Mouse (Mus musculus) induced T-regulatory cell, adult 2 months (primary cell): ENCODE data around the gene Atg9a.

Experiments
- DNase-seq: peaks from one replicate; pipeline ENCODE4 v3.0.0-alpha.2; 2012; ENCODE audit warnings: low read depth

Atg9a gene

DNA sequence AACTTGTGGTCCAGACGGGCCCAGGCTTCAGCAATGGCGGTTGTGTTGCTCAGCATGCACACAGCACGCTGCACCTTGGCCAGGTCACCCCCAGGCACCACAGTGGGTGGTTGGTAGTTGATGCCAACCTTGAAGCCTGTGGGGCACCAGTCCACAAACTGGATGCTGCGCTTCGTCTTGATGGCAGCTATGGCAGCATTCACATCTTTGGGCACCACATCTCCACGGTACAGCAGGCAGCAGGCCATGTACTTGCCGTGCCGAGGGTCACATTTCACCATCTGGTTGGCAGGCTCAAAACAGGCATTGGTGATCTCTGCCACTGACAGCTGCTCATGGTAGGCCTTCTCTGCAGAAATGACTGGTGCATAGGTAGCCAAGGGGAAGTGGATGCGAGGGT is 23.8 kb upstream of the Atg9a start:
- DNase-seq: no peak

DNA sequence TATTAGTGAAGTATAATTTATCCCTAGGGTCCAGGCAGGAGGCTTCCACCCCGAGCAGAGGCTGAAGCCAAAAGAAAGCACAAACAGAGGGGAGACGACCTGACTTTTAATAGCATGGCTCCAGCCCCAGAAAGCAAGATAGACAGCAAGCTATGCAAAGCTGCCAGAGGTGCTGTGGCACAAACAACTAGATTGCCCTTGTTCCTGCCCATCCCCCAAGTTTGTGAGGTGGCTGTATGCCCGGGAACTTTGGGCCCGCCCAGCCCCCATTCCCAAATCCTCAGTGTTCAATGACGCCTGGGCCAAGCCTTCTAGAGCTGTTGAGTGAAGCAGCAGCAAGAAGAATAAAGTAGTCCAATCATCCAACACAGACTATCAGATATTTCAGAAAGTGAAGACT is 22.9 kb upstream of the Atg9a start:
- DNase-seq: no peak

DNA sequence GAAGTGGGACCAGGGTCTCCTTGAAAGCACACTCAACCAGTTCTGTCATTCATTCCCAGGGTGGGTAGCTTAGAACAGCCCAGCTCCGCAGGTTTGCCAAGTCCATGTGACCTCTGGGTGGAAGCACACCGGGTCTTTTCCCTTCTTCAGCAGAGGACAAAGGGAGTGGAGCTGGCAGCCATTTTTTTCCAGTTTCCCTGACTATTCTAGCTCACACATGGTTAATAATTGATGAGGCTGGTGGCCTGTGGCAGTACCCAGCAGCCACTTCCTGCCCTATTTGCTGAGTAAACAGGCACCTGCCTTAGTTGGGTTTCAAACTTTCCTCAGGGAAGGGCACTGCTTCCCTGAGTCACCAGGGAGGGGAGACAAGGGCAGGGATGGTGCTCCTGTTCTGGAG is 22.4 kb upstream of the Atg9a start:
- no peak for DNase-seq

DNA sequence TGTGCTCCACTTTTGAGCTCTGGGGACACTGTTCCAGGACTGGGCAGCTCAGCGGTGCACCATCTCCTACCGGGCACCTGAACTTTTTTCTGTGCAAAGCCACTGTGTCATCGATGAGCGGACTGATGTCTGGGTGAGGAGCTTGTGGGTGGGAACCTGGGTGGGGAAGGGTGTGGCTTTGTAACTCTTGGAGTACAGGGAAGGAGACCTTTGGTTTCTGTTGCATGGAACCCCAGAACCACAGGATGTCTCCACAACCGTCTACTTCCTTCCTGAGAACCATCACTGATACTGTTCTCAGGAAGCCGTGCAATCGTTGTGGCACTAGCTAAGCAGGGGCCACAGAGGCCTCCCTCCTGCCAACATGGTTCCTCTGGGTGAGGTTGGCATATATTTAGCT is 21.1 kb upstream of the Atg9a start:
- DNase-seq: peak; percentile 62

DNA sequence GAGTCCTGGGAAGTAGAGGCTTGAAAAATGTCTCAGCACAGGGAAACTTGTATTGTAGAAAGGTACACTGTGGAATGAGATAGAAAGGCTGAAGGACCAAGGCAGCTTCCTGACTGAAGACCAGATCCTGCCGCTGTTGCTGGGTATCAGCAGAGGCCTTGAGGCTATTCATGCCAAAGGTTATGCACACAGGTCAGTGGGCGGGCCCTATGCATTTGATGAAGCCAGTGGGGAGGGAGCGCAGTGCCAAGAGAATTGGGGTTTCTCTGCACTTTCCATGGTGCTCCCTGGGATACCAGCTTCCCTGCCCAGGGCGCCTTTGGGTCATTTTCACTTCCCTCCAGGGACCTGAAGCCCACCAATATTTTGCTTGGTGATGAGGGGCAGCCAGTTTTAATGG is 20.5 kb upstream of the Atg9a start:
- DNase-seq: no peak

DNA sequence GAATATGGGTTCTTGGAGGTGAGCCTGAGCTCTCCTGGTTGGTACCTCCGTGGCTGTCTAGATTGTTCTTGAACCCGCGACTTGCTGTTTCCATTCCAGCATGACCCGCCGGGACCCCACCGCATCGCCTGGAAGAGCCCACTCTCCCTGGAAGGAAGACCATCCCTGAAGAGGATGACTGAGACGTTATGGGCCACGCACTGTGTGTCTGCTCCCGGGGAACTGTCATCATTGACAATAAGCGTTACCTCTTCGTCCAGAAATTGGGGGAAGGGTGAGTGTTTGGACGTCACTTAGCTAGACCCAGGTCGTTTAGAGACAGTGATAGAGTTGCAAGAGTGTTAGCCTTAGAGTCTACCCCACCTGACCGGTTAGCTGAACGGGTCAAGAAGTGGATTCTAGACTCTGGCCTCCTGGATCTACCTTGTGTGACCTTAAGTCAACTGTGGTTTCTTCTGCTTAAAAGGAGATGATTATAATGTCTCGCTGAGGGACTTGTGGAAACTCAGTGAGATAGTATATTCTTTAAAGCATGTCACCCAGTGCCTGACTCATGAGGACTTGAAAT is 19.2 kb upstream of the Atg9a start:
- no peak for DNase-seq

DNA sequence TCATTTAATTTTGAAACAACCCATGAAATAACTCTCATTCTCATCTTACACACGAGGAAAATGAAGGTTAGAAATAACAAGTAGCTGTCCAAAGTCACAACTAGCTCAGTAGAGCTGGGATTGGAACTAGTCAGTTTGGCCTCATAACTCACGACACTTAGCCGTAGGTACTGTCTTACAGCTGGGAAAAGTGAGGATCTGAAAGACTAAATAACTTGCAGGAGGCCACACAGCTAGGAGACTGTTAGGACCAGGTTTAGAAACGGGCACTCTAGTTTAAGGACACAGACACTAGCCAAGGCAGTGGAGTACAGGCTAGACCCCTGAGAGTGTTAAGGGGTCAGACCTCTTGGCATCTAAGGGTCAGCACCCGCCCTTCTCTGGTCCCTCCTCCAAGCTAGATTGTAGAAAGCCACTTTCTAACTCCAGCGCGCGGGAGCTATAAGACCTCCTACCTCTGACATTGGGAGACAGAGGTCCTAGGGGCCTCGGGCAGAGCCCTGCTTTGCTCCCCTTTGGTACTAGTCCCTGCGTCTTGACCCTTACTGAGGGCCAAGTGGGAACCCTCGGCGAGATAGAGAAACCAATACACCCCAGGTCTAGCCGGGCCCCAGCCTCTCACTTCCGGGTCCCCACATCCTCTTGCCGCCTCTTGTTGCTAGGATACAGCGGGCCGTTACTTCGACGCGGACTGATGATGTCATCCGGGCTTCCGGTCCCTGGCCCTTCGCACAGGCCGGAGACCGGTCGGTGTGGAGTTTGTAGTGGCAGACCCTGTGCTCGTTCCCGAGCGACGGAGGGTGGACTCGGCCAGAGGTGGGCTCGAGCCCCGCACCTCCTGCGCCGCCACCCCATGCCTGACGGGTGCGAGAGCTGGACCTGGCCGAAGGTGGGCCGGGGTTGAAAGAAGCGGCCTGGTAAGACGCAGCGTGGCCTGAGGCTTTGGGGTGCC is 18.4 kb upstream of the Atg9a start, which contains the start of the genes Glb1l and Stk16:
Glb1l (minus strand) TSS at position 678 of the 952 bp plus-strand sequence.
Stk16 (plus strand) TSS at position 703 of the 952 bp plus-strand sequence.
- peak; percentile 98 for DNase-seq

DNA sequence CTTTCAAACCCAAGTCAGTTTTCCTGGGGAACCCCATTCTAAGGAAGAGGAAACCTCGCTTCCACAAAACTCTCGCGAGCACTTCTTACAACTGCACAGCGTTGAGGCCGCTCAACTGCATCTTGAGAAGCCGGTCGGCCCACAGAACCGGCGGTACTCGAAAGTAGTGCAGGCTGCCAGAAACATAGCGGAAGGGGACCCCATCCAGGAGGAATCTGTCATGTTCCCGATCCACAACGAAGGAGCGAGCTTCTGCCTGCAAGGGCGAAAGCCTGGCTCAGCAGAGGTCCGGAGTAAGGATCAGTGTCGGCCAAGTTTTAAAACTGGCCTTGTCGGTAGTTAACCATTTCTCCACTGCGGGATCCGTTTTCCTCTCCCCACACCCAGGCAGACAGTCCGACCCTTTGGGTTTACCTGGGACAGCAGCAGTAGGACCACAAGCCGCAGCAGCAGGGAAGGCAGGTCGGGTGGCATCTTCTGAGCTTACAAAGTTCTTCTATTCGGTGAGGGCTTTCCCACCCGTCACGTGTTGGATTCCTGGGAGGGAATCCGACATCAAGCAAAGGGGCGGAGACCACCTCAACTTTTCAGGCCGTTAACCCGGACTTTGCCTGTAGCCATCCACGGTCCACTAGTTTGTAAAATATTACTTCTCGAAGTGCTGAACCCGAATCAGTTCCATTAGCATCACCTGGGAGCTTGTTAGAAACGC is 17.1 kb upstream of the Atg9a start:
- peak; percentile 54 for DNase-seq

DNA sequence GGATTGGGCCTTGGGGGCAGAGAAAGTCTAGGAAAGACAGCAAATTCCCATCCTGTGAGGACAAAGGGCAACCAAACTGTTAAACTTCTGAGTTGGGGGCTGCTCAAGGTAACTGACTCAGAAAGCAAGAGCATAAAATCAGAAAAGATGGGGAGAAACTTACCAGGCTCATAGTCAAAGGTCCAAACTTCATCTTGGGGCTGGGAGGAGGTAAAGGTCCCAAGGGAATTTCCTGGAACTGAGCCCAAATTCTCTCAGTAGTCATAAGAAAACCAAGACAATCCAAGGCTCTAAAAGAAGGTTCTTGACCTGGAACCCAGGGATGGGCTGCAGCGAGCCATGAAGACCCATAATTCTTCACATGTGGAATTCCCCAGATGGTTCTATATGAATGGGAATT is 9.2 kb upstream of the Atg9a start:
- no peak for DNase-seq

DNA sequence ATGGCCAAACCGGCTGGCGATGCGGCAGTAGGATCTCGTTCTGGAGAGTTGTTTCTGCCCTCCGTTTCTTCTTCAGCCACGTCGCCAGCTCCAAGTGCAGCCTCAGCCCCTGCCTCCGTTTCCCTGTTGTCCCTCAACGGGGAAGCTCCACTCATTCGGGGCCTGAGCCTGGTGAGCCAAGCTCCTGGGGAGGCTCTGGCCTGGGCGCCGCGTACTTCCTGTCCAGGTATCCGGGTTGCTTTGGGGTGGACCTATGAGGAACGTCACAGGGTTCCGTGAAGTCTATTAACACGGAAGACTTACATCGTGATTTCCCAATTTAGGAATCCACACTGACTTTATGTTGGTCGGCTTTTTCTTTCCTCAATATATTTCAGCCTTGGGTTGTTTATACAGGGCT is 456 bp upstream of the Atg9a start:
- DNase-seq: peak; percentile 75

DNA sequence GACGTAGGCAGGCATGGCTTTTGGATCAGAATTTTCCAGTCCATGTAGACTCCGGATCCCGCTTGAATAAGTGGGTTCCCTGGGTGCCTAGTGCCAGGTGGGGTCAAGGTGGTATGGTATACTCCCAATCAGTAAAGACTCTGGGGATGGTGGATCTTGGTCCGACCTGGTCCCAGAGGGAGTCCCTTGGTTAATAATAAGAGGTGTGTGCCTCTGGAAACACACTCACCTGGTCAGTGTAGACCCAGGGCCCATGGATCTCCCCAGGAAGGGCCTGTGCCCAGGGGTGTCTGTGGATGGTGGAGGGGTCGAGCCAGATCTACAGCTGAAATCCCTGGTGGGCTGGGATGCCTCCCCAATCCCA is 756 bp downstream of the Atg9a start:
- DNase-seq: no peak

DNA sequence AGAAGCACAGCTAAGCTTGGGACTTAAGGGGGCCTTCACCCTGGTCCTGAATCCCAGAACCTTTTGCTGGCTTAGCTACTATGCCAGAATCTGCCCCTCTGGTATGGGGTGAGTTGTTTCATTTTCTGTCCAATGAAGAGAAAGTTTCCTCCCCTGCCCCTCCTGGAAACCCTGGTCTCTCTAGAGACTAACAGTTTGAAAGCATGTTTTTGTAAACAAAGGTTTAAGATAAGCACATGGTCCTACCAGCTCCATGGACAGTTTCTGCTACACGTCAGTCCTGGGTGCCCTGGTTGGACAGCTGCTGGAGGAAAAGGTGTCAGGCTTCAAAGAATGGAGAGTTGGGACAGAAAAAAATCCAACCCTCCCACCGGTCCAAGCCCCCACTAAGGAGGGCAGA is 1.4 kb downstream of the Atg9a start:
- no peak for DNase-seq

DNA sequence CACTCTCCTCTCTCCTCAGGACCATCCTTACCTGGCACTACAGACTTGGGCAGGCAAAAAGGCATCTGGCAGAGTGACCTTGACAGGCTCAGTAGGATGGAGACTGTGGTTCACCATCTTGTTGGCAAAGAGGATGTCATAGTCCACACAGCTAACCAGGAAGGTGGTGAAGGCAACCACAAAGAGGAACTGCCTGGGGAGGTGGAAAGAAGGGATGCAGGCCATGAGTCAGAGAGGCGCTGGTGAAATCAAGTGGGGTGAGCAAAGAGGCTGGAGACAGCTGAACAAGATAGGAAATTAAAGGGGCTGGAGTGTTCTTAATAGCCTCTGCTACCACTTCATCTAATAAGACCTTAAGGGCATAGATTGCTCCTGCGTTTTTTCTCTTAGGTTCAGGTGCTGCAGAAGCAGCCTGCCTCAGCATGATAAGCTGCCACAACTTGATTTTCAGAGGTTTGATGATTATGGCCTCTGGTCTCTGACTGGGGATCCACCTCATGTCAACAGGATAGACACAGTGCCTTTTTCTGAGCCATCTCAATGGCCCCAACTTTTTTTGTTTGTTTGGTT is 4.0 kb downstream of the Atg9a start:
- DNase-seq: no peak

DNA sequence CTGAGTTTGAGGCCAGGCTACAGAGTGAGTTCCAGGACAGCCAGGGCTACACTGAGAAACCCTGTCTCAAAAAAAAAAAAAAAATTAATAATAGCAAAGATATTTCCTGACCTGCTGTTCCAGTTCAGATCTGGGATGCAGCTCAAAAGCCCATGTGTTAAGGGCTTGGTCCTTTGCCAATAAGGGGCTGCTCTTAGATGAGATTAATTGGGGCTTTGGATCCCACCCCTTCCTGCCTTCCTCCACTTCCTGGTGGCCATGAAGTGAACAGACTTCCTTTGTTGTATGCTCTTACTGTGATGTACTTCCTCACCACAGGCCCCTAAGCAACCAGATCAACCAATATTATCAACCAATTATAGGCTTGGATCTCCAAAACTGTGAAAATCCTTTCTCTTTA is 4.9 kb downstream of the Atg9a start:
- no peak for DNase-seq

DNA sequence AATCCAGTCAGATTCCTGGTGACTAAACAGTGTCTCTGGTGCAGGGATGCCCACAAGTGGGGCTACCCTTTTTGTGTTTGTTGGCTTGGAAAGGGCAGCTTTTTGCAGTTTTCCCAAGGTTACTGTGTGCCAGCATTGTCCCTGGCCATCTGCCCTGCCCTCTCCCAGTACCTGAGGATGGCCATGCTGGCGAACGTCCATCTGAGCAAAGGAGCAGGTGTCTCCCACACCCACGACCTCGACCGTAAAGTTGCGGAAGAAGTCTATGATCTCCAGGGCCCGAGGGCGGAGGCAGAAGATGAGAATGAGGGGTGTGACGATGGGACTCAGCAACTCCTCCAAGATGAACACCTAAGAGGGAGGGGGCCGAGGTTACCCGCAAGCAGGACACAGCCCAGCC is 6.5 kb downstream of the Atg9a start:
- DNase-seq: no peak

DNA sequence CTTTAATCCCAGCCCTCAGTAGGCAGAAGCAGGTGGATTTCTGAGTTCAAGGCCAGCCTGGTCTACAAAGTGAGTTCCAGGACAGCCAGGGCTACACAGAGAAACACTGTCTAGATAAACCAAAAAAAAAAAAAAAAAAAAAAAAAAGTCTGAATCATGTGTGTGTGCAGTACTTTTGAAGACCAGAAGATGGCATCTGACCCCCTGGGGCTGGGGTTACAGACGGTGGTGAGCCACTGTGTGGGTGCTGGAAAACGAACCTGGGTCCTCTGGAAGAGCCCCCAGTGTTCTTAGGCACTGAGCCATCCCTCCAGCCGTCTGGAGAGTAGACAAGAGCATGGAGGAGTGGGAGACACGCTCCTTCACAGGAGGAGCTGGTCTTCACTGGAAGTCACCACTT is 9.8 kb downstream of the Atg9a start:
- peak; percentile 19 for DNase-seq

DNA sequence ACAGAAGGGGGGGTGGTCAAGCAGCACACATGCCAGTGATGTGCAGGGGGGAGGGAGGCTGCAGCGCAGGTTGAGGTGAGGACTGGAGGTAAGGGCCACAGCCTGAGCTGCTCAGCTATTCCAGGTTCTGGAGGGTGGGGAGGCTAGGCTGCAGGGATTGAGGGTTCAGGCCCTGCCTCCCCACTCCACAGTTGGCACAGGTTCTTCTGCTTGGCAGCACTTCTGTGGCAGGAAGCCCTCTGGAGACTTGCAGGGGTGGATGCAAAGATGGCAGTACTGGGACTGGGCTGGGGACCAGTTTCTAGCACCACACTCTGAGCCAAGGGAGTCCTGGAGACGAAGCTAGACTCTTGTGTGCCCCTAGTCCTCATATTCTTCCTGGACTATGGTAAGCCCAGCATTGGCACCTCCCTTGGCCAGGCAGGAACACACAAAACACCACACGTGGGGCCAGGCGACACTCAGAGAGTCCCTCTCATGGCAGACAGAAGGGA is 10.6 kb downstream of the Atg9a start:
- no peak for DNase-seq

DNA sequence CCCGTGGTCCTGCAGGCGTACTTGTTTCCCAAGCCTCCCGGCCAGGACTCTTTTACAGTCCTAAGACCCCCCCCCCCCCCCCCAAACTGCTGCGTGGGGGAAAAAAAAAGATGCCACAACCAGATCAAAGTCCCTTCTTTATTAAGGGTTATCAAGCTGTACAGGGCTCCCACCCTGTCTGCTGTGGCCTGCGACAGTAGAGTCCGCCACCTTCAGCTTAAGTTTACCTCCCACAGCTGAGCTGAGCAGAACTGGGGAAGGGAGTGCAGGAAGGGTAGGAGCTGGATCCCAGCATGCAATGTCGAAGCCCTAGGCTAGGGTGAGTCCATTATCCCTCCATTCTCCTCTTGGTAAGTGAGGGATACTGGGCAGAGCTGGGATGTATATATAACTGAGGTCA is 11.3 kb downstream of the Atg9a start:
- no peak for DNase-seq

DNA sequence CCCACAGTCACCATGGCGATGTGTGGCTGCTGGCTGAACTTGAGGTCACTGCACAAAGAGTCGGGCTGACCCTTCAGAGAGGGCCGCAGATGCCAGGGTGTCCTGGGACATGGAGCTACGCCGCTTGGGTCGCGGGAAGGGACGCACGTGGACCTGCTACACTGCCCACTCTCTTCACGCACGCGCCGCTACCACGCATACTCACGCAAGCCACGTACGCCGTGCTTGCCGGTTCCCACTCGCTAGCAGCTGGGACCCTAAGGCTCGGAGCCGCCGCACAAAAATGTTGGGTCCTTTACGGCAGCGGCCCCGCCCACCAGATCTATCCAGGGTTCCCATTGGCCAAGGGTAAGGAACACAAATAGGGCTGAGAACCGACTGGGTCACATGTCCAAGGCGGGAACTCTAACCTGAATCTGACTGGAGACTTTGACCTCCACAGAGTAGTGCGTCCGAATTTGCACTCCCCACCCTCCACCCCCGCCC is 11.8 kb downstream of the Atg9a start, which contains the start of gene Abcb6:
Abcb6 (minus strand) TSS at position 288 of the 486 bp plus-strand sequence.
- DNase-seq: peak; percentile 89

DNA sequence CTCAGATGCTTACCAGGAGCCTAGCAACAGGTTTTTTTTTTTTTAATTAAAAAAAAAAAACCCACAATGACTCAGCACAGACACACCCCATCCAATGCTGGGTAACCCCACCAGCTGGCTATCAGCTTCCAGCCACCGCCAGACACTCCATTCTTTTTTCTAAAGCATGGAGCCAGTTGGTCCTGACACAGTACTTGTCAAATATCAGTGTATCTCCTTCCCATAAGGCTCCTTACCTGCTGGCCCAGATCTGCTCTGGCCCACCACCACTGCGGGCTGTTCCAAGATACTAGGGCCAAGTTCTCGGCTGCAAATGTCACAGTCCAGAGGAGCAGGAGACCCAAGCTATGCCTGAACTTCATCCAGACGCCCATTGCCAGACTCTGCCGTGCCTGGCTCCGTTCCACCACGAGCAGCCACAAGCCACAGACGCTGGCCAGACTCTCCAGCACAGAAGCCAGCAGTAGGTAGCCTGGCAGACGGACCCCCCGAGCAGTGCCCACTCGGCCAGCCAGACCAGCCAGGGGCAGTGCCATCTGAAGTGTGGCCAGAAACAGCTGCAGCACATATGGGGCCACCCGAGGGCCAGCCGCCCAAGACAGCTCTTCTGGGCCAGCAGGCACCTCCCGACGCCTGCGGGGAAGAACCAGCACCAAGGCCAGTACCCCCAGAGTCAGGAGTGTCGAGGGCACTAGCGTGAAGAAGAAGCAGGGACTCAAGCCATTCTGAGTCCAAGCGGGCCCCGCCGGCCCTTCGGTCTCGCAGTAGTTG is 12.5 kb downstream of the Atg9a start:
- peak; percentile 49 for DNase-seq
